Mouse (Mus musculus): ENCODE measurements around the gene Gpr165. TPM values are rescaled to one million over a fixed set of nuclear protein-coding genes. Genes with fewer than 3 reads are reported as not detected.

Gene Gpr165
- under 1 TPM; 0.13 to 0.22 TPM for total RNA-seq (2021)
- long read RNA-seq, experiment 1, result 0 reads
- long read RNA-seq, experiment 2, result 0 reads

DNA sequence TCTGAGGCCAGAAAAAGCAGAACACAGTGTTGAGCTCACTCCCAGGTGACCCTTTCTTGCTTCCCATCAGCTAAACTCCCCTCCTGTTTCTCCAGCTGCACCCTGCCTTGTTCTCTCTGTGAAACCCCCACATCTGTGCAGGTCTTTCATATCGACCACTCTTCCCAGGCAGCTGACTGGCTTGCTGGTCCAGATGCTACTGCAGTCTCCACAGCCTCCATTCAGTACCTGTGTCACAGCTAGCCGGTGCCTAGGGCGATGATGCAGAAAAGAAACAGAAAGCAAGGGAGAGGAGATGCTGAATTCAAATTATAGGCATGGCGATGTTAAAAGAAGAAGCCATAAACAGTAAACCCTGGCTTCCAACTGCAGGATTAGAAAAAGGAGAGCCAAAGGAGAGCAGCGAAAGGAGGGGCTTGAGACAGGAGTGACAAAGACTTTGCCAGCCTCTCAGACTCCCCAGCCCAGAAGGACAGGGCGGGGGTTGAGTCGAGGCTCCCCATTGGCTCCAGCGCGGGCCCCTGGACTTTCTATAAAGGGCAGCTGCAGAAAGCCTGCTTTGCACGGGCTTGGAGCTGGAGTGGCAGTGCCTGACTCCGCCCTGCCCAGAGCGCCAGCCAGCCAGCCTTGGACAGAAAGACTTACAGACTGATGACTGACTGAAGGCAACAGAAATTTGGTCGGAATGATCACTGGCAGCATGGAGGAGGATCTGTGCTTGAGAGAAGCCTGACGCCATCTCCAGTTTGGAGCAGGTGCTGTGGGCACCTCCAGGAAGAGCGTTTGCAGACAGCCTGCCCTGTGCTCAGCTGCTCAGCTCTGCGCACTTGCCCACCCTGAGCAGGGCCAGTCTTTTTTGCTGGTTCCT, at the start of gene Gpr165:
TSS of gene Gpr165 (plus strand) at position 535 of the 868 bp plus-strand sequence.
- peak; percentile 11 to 23 for DNase-seq (ENCODE audit: low spot score in 2 of 2)

DNA sequence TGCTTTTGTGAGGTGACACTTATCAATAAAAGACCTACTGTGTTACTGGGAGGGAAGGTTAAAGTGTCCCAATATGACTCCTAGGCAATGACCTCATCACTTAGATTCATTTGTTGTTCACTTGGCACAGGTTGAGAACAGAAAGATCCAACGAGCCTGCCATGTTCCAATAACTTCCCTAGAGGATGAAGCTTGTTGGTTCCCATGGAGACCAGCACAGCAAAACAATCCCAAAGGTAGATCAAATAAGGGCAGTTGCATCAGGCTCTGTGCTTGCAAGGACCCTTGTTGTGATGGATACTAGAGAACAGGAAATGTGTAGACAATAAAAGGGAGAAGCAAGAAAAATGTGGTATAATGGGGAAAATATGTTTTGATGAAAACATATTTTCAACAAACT, 38.4 kb upstream of the Gpr165 start:
- no peak for DNase-seq (ENCODE audit: low spot score in 2 of 2)
